Mouse (Mus musculus) kidney, postnatal 14 days (tissue): ENCODE data around the gene Slk.
A peak's percentile ranks its signal among the peaks of the same experiment; 100 is the strongest.
"Not testable (repeated sequence)": the region's sequence is repeated elsewhere in the genome, so short reads cannot be mapped to it uniquely, and the experiment has no call there.

Experiments used
- DNase-seq: peaks from one replicate; pipeline ENCODE4 v3.0.0; 2022; ENCODE audit warnings: mixed read lengths

Gene Slk

GRCm38 (mm10) chr19:47571981-47572380, 7.5 kb upstream of the Slk start:
- DNase-seq = not testable (repeated sequence)

- no peak for DNase-seq
Measured at GRCm38 (mm10) chr19:47573718-47574117, 5.8 kb upstream of the Slk start.

DNA sequence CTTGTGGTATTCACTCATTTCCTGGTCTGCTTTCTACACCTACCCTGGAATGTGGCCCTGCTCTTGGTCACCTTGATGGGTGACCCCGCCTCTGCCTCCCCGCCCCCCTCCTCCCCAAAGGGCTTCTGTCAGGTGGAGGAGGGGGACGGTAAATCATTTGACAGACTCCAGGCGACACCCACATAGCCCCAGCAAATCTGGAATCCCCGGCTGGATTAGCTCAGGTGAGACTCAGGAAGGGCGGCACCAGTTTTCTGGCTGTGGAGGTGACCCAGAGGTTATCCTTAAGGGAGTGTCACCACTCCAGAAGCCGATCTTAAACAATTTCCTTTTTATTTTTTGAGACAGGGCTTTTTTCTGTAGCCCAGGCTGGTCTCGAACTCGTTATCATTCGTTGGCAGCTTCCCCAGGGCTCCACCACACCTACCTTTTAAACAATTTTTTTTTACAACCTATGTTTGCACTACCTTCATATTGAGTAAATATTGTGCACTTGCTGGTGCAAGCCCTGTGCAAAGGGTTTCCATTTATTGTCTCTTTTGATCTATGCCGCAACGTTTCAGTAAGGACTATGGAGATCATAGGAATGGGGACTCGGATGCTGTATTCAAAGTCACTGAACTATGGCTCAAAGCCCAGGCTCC, 775 bp upstream of the Slk start:
- DNase-seq = peak; percentile 63

GRCm38 (mm10) chr19:47579788-47580631, 532 bp downstream of the Slk start:
- peak; percentile 48 for DNase-seq

DNA sequence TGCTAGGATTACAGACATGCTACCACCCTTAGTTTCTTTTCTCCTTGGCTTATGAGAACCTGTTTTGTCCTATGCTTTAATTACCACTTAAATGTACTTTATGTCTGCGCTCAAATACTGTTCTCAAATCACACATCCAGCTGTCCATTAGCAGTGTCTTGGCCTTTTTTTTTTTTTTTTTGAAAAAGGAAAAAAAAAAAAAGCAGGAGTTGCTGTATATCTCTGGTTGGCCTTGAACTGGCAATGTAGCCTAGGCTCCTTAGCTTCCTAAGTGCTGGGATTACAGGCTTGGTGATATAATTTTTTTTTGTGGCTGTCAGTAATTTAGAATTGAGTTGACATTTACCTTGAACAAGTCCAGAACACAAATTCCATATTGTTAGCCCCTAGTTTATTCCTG, 6.3 kb downstream of the Slk start:
- no peak for DNase-seq

- DNase-seq = no peak
Measured at GRCm38 (mm10) chr19:47587009-47587408, 7.5 kb downstream of the Slk start.

DNA sequence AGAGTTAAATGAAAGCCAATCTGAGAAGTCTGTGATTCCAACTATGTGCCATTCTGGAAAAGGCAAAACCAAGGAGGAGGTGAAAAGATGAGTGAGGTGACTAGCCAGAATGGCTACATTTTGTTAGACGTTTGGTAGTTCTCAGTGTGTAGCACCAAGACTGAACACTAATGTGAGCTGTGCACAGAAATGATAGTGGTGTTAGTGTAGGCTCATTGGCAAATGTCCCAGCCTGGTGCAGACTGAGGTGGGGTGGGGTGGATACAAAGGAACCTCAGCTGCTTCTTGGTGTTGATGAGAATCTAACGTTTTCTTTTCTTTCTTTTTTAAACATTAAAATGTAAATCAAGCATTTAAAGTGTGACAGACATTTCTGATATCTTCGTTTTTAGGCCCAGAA, 29.0 kb downstream of the Slk start:
- DNase-seq = no peak

DNA sequence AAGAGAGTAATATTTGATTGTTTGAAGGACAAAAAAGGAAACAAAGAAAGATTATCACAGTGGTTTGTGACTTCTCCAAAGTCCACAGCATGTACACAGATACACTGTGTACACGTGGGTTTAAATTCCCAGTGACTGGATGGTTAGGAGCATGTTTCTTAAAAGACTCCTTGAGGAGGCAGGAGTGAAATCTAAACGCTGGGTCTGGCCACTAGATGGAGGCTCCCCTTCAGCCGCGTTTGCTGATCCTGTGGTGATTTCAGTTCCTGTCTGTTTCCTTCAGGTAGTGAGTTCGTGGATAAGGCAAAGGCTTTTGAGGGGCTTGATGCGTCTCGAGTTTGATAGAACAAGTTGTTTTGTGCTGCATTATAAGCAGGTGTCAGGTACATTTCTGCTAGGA, 34.0 kb downstream of the Slk start:
- DNase-seq = no peak

GRCm38 (mm10) chr19:47621478-47621877, 42.0 kb downstream of the Slk start:
- DNase-seq = no peak

DNA sequence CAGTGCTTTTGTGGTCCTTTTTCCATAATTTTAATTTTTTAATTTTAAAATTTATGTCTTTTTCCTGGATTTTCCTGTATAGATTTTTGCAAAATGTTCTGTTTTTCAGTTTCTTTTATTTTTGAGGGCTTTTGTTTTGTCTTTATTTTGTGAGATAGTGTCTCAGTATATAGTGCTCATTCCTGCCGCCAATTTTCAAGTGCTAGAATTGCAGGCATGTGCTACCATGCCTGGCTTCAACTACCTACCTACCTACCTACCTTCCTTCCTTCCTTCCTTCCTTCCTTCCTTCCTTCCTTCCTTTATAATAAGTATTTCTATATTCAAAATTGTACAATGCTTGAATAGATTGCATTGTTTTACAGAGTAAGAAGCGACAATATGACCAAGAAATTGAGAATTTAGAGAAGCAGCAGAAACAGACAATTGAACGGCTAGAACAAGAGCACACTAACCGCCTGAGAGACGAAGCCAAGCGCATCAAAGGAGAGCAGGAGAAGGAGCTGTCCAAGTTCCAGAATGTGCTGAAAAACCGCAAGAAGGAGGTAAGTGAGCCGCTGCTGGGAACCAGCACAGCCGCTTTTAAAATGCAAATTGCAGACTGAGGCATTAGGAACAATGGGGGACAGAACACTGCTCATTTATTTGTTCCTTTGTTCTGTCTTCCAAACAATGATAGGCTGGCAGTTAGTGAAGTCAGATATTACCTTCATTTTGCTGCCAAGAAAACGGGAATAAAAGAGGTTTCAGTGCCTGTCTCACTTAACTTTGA, 45.6 kb downstream of the Slk start:
- no peak for DNase-seq

- no peak for DNase-seq
Measured at GRCm38 (mm10) chr19:47627450-47627849, 48.0 kb downstream of the Slk start.

DNA sequence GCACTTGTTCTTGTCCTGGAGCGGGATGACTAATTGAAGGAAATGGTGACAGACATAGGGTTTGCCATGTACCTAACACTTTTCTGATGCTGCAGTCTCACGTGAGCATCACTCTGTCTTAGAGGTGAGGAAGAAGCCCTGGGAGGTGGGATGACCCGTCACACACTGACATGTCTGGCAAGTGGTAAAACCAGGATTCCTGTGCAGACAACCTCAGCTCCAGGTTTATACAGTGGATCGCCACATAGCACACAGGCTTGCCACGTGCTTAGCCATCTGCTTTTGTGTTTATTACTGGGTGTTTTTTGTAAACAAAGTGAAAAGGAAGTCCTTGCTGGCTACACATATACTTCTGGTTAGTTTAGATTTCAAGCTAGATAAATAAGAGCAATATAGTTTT, 49.6 kb downstream of the Slk start:
- DNase-seq = no peak

DNA sequence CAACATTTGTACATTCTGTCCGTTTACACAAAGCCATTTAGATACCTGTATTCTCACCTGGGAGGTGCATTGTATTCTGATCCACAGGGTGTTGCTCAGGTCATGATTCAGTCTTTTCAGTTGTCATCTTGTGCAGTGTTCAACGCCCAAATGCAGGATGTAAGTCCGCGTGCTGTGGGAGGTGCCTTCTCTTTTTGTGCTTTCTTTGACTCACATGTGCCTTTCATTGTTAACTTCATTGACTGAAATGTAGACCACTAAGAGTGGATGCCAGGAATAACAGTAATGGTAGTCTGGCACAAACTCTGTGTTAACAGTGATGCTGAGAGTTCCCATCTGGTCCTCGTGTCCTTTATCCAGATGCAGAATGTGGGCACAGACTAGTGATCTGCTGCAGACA, 50.9 kb downstream of the Slk start:
- no peak for DNase-seq

DNA sequence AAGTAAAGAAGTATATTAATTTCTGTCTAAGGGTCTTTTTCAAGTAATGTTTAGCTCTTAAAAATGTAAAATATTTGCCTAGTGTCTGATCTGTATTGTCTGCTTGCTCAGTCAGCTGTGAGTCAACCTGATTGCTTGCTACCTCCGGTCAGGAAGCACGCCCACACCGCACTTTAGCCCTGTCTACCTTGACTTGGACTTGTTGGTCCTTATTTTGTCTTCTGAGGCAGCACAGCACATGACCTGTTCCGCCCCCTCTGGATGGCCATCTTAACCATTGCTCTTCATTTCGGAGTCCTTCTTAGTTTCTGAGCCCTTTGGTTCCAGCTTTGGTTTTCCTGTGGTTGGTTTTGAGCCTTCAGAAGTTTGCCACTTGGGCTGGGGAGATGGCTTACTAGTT, 52.3 kb downstream of the Slk start:
- no peak for DNase-seq

- no peak for DNase-seq
Measured at GRCm38 (mm10) chr19:47635380-47635779, 55.9 kb downstream of the Slk start.

GRCm38 (mm10) chr19:47643910-47644309, 64.4 kb downstream of the Slk start:
- DNase-seq = no peak

DNA sequence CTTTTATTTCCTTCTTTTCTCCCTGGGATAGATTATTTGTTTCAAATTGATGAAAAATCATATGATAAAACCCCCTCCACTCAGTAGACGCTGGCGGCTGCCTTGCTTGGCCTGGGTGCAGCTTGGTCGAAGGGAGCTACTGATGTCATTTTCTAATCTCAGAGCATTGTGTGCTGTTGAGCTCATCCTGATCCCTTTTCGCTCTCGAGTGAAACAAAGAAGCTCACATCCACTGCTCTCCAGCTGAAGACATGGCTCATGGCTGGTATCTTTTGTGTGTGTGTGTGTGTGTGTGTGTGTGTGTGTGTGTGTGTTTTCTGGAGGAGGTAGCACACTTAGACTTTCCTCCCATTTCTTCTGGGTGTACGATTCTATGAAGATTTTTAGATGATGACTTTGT, 66.1 kb downstream of the Slk start:
- DNase-seq = no peak

DNA sequence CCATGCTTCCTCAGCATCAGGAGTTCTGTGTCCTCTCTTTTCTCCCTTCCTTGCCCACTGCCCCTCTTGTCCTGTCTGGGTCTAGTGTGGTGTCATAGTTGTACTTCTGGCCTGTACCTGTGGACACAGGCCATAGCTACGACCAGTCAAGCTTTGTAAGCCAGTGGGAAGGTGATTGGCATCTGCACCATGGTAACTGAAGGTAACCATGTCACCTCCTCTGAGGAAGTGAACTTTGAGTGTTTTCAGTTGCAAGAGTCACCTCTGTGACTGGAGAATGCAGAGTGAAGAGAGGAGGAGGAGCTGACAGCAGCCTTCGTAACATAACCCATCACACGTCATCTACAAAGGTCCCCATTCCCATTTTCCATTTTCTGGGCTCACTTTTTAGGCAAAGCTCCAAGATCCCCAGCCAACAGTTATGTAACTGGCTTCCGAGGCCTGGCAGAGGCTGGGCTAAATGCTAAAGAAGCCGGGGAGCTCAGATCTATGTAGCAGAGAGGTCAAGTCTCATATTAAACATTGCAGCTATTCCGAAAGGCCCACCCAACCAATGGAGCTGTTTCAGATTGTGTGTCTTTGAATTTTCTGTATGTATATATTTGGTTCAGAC, 67.1 kb downstream of the Slk start:
- no peak for DNase-seq

- no peak for DNase-seq
Measured at GRCm38 (mm10) chr19:47649071-47649470, 69.6 kb downstream of the Slk start.

GRCm38 (mm10) chr19:47650366-47651159, 71.1 kb downstream of the Slk start:
- no peak for DNase-seq

DNA sequence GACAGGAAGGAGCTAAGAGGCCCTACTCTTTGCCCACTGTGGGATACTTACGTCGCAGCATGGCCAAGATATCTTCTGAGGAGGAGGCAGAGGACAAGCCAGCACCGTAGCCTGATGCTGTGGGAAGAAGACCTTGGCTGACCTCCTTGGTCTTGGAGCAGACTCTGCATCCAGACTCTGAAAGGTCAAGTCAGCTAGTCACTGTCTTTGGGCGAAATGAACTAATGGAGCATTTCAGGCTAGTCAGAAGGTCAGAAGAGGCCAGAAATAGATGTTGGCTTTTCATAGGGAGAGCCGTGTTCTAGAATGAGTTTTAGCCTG, 71.6 kb downstream of the Slk start:
- DNase-seq = no peak

DNA sequence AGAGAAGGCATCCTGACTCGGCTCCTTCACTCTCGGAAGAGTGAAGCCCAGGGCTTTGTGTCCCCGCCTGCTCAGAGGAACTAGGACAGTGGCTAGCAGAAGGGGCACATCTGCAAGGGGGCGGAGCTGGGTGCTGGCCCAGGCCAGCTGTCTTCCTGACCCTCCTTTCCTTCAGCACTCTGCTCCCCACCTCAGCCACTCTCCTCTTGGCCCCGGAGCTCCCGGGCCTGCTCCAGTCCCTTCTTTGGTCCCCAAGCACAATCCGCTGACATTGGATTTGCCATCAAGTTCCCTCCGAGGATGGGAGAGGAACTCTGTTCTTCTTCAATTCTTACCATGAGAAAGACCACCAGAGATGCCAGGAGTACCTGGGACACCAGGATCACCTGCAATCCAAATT, 72.8 kb downstream of the Slk start:
- no peak for DNase-seq

DNA sequence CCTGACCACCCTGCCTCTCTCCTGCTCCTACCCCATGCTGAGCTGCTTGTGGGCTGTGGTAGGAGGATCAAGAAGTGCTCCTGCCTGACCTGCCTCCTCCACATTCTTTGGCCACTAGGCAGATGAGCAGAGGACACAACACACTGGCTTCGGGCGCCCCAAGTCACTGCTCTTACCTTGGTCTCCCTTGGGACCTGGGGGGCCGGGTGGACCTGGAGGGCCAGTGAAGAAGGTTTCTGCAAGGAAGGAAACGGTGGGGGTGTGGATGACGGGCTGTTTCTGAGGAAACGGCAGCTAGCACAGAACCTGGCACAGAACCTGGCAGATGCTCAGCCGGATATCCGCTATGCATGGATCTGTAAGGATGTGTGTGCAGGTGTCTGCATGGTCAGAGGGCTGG, 73.7 kb downstream of the Slk start:
- DNase-seq = no peak
